Mouse (Mus musculus) intestine, embryonic 16.5 days (tissue): ENCODE measurements around the gene Appl1. TPM values are rescaled to one million over a fixed set of nuclear protein-coding genes. Genes with fewer than 3 reads are reported as not detected.
"Not testable (repeated sequence)": the region's sequence is repeated elsewhere in the genome, so short reads cannot be mapped to it uniquely, and the experiment has no call there.

Source experiments
- ATAC-seq: fragments of 200-750 bp; cut with Nextera tagmentation; 2 replicates; pipeline ENCODE4 v1.8.0; 2017; ENCODE audit warnings: moderate TSS enrichment, moderate library complexity
- H3K27ac ChIP-seq: fragments of 300-500 bp; sonication (generic); 2 replicates; pipeline ENCODE4 v1.5.1; 2014; ENCODE audit warnings: mild to moderate bottlenecking, low read length
- H3K27me3 ChIP-seq: fragments of 300-500 bp; sonication (generic); replicated peaks from 2 replicates; pipeline ENCODE4 v1.6.1; 2014; ENCODE audit warnings: low read length, control low read depth, mixed read lengths; ENCODE audit not compliant: control insufficient read depth, insufficient read depth
- H3K36me3 ChIP-seq: fragments of 300-500 bp; sonication (generic); 2 replicates; pipeline ENCODE4 v1.6.1; 2014; ENCODE audit warnings: low read length, control low read depth; ENCODE audit not compliant: control insufficient read depth, insufficient read depth
- H3K4me1 ChIP-seq: fragments of 300-500 bp; sonication (generic); 2 replicates; pipeline ENCODE4 v1.6.1; 2014; ENCODE audit warnings: low read length, control low read depth, mixed read lengths; ENCODE audit not compliant: control insufficient read depth, insufficient read depth
- H3K4me2 ChIP-seq: fragments of 300-500 bp; sonication (generic); 2 replicates; pipeline ENCODE4 v1.6.1; 2014; ENCODE audit warnings: low read depth, low read length, control low read depth
- H3K4me3 ChIP-seq: fragments of 300-500 bp; sonication (generic); 2 replicates; pipeline ENCODE4 v1.5.1; 2014; ENCODE audit warnings: mild to moderate bottlenecking, low read length
- H3K9ac ChIP-seq: fragments of 300-500 bp; sonication (generic); 2 replicates; pipeline ENCODE4 v1.6.1; 2014; ENCODE audit warnings: low read depth, low read length
- H3K9me3 ChIP-seq: fragments of 300-500 bp; sonication (generic); 2 replicates; pipeline ENCODE4 v1.6.1; 2016; ENCODE audit warnings: low read length, control low read depth; ENCODE audit not compliant: control insufficient read depth
- WGBS: fragments of 180-500 bp; shearing (Covaris S2); extraction: QIAGEN DNeasy Blood & Tissue Kit; methylation state at CpG from one replicate; pipeline ENCODE4 v1.1.7; 2014; 5-methylcytosine and 5-hydroxymethylcytosine counted together
- polyA plus RNA-seq: library from polyadenylated mRNA; unstranded; fragments of >200 nt; fragmentation: Nextera tagmentation; extraction: Ambion mirVana; gene quantifications from 2 replicates; pipeline ENCODE4 v1.2.1, GENCODE M21; 2015

Appl1 gene
- polyA plus RNA-seq, 1 experiment from 2014 or later: 21.0 TPM

DNA sequence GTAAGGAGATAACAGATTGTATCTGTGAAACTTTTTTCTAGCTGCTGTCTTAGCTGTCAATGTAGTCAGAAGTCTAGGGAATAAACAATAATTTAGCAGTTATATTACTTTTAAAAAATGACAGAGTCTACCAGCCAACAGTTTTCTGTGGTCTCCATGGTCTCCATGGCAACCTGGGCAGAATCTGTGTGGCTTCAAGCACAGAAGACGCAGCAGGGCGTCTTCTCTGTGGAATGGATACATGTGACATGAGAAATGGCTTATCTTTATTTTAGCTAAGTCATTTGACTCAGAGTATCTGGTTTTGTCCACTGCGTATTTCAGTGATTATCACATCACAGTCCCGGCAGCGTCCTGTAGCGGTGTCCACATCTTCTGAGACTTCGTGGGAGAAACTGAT is 5.2 kb upstream of the Appl1 start:
- Histone ChIP-seq H3K4me3 (no peak overlapping the region), H3K4me1 (no peaks in the 10 kb centered on the region), H3K4me2 (no peak overlapping the region), H3K36me3 (no peaks in the 10 kb centered on the region), H3K9me3 (0 out of 2 replicates have a peak, but pooled peaks cover 6% of the 10 kb centered on the region), H3K9ac (no peak overlapping the region), H3K27ac (no peak overlapping the region), H3K27me3 (no peaks in the 10 kb centered on the region)
- no peak for ATAC-seq
- WGBS: 73% methylated on average over 7 of the region's 7 CpGs

DNA sequence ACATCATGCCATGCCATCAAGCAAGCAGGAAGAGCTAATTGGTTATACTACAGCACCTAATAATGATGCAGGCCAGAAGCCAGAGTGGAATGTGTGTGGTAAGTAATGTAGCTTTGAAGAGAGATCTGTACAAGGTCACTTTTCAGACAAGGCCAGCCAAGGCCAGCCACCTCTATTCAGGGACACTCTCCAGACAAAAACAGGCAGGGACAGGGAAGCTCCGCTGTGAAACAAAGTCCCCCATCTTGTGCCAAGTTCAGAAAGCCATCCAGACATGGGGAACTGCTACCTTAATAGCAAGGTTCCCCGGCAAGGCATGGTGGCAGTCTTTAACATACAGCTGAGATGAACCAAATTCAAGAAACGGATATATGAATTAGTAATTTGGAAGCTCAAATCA is 4.5 kb upstream of the Appl1 start:
- no peak overlapping the region for H3K9ac ChIP-seq
- WGBS: 78% methylated on average over 3 of the region's 3 CpGs
- H3K27me3 ChIP-seq: no peaks in the 10 kb centered on the region
- H3K27ac ChIP-seq: no peak overlapping the region
- no peak overlapping the region for H3K4me3 ChIP-seq
- H3K9me3 ChIP-seq: no peaks in the 10 kb centered on the region
- no peaks in the 10 kb centered on the region for H3K36me3 ChIP-seq
- no peaks in the 10 kb centered on the region for H3K4me1 ChIP-seq
- ATAC-seq: no peak
- no peak overlapping the region for H3K4me2 ChIP-seq

DNA sequence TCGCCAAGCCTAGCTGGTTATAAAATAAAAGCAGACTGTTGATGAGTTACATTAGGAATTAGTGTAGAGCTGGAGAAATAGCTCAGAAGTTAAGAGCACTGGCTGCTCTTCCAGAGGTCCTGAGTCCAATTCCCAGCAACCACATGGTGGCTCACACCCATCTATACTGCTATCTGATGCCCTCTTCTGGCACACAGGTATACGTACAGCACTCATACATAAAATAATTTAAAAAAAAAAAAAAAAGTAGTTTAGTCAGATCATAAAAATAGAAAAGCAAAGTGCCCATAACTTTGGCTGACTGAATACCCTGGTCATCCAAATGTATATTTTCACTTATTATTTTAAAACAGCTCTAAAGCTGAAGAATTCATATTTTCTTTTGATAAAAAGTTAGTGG is 2.1 kb upstream of the Appl1 start:
- no peak overlapping the region for H3K4me3 ChIP-seq
- 77% methylated on average over 2 of the region's 2 CpGs for WGBS
- no peaks in the 10 kb centered on the region for H3K36me3 ChIP-seq
- H3K4me2 ChIP-seq: no peak overlapping the region
- H3K27ac ChIP-seq: no peak overlapping the region
- H3K9ac ChIP-seq: no peak overlapping the region
- H3K9me3 ChIP-seq: no peaks in the 10 kb centered on the region
- no peak for ATAC-seq
- no peaks in the 10 kb centered on the region for H3K27me3 ChIP-seq
- H3K4me1 ChIP-seq: peaks cover 8% of the 10 kb centered on the region

DNA sequence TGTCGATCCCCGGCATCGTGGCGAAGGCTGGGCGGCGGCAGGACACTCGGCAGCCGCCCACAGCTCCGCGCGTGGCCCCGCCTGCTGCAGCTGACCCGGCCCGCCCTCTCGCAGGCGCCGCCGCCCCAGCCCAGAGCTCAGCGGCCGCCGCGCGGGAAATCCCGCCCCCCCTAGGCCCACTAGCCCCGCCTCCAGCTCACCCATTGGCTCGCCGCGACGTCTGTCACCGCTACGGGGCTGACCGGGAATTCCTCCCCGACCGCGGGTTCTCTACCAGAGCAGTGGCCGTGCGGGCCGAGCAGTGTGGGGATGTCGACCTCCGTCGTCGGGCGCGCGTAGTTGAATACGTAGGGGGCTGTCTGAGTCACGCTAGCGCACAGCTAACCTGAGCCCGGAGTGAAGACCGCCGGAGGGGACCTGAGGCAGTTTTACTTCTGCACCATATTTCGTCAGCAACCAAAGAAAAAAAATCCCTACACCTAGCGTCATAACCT is 546 bp downstream of the Appl1 start:
- H3K4me1 ChIP-seq: peaks cover 8% of the 10 kb centered on the region
- H3K27me3 ChIP-seq: no peaks in the 10 kb centered on the region
- H3K27ac ChIP-seq: peak overlapping the region; percentile 74
- H3K4me3 ChIP-seq: peak overlapping the region; percentile 78
- H3K9me3 ChIP-seq: no peaks in the 10 kb centered on the region
- peak overlapping the region; percentile 68 for H3K4me2 ChIP-seq
- WGBS: under 1% methylated on average over 52 of the region's 53 CpGs
- peak overlapping the region; percentile 83 for H3K9ac ChIP-seq
- no peaks in the 10 kb centered on the region for H3K36me3 ChIP-seq
- ATAC-seq: peak; percentile 98

DNA sequence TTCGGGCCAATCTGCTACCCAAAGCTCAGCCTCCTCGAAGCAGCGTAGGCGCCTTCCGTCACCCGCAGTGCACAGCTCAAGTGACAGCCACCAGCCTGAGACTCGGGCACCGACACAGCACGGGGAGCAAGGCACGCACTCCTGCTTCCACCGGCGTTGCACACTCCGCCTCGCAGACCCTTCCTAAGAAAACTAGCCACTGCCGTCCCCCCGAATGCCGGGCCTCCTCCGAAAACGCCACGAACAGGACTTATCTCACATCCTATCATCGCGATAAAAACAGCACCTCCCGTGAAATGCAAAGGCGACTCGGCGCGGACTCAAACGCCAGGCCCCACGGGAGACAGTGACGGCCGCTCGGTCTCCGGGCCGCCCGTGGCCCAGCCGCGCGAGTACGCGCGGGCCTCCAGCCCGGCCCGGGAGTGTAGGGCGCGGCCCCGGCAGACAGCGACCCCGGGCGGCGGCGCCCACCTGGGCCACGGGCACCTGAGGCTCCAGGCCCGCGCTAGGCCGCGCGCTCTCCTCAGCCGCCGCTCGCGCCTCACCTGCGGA is 1.1 kb downstream of the Appl1 start:
- H3K9ac ChIP-seq: peak overlapping the region; percentile 83
- ATAC-seq: peak; percentile 88
- H3K9me3 ChIP-seq: no peaks in the 10 kb centered on the region
- H3K36me3 ChIP-seq: no peaks in the 10 kb centered on the region
- peak overlapping the region; percentile 74 for H3K27ac ChIP-seq
- peak overlapping the region; percentile 68 for H3K4me2 ChIP-seq
- peaks cover 8% of the 10 kb centered on the region for H3K4me1 ChIP-seq
- under 1% methylated on average over 62 of the region's 62 CpGs for WGBS
- H3K27me3 ChIP-seq: no peaks in the 10 kb centered on the region
- peak overlapping the region; percentile 78 for H3K4me3 ChIP-seq

DNA sequence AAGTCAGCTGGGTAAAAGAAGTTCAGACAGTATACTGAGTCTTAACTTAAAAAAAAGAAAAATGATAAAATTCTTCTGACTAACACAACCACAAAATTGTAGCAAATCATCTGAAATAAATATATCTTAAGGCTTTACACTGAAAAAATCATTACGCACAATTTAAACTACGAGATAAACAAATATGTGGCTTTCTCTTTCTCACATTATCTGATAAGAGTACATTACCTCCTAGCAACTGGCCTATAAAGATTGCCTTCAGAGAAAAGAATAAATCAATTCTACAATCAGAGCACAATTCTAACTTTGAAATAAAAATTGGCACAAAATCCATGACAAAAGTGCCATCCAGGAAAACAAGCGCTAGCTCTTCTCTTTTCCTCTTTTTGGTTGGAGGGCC is 1.9 kb downstream of the Appl1 start:
- no peaks in the 10 kb centered on the region for H3K27me3 ChIP-seq
- no peak overlapping the region for H3K27ac ChIP-seq
- H3K4me1 ChIP-seq: peaks cover 8% of the 10 kb centered on the region
- H3K4me3 ChIP-seq: peak overlapping the region; percentile 78
- ATAC-seq: no peak
- peak overlapping the region; percentile 68 for H3K4me2 ChIP-seq
- WGBS: 52% methylated on average over 3 of the region's 3 CpGs
- no peaks in the 10 kb centered on the region for H3K9me3 ChIP-seq
- H3K36me3 ChIP-seq: no peaks in the 10 kb centered on the region
- no peak overlapping the region for H3K9ac ChIP-seq

DNA sequence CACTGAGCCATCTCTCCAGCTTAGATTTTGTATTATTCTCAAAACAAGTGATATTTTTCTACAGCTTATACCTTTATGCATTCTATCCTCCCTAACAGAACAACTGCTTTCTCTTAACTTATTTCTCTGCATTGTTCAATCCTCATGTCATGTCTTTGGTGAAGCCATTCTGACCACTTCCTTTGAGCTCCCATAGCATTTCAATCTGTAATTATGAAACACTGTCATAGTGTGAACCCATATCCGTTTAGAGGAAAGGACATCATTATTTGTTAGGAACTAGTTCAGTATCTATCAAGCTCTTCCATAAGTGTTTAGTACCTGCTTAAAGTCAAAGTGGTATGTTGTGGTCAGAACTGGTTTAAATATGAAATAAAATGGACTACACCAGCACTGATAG is 10.5 kb downstream of the Appl1 start:
- Histone ChIP-seq H3K27me3 (no peaks in the 10 kb centered on the region), H3K9me3 (no peaks in the 10 kb centered on the region), H3K4me2 (no peak overlapping the region), H3K9ac (no peak overlapping the region), H3K4me3 (no peak overlapping the region), H3K27ac (no peak overlapping the region), H3K36me3 (no peaks in the 10 kb centered on the region; the same call in 1 of the 2 replicates), H3K4me1 (no peaks in the 10 kb centered on the region)
- no peak for ATAC-seq
- WGBS: 81% methylated on average over 1 of the region's 1 CpGs

DNA sequence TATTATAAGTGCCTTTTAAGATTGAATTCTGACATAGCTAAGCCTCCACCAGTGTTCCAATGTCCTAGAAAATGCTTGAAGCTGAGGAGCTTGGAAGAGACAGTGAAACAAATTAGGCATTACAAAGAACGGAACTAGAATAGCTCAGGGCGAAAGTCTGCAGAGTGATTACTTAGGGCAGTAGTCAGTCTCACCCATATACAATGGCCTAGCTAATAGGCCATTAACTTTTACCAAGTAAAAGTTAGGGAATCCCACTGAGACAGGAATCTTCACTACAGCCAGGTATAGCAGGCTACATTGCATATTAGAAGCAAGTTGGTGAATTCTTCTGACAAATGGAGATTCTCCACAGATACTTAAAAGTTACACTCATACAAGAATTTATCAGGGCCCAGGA is 14.9 kb downstream of the Appl1 start:
- not testable (repeated sequence) for H3K4me2 ChIP-seq, H3K4me1 ChIP-seq, H3K27ac ChIP-seq, H3K36me3 ChIP-seq, H3K9ac ChIP-seq, H3K27me3 ChIP-seq, H3K9me3 ChIP-seq, H3K4me3 ChIP-seq, ATAC-seq
- 85% methylated on average over 2 of the region's 2 CpGs for WGBS

DNA sequence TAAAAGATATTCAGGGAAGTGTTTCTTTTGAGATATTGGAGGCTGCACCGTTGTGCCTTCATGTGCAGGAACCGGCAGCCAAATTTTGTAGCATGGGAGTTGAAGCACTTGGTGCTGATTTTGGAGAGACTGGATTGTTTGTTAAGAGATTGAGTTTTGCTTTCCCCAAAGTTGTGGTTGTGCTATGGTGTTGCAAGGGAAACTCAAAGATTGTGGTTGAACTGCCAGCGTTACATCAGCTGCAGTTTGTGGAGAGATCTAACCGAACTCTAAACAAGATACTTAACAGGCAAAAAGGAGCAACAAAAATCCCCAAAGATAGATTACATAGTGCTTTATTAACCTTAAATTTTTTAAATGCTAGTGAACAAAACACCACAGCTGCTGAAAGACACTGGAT is 35.5 kb downstream of the Appl1 start:
- H3K27ac ChIP-seq: no peak overlapping the region
- H3K36me3 ChIP-seq: no peaks in the 10 kb centered on the region
- H3K4me3 ChIP-seq: no peak overlapping the region
- no peaks in the 10 kb centered on the region for H3K9me3 ChIP-seq
- WGBS: 88% methylated on average over 4 of the region's 4 CpGs
- ATAC-seq: no peak
- H3K4me2 ChIP-seq: no peak overlapping the region
- no peaks in the 10 kb centered on the region for H3K4me1 ChIP-seq
- no peaks in the 10 kb centered on the region for H3K27me3 ChIP-seq
- H3K9ac ChIP-seq: no peak overlapping the region

DNA sequence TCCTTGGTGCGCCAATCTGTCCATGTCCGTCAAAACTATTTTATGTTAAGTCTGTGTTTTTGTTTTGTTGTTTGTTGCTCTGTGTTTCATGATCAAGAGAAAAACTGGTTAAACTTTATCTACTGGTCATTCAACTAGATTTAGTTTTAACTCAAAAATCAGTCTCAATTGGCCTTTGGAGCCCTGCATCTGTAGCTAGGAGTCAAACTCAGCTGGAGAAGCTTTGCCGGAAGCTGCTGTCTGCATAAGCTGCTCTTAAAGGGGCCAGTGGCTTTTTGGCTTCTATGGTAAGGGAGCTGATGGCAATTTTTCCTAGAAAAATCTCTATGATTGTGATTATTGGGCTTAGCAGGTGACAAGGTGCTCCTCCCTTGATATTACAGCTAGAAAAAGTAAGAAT is 36.1 kb downstream of the Appl1 start:
- no peaks in the 10 kb centered on the region for H3K36me3 ChIP-seq
- no peaks in the 10 kb centered on the region for H3K27me3 ChIP-seq
- H3K4me1 ChIP-seq: no peaks in the 10 kb centered on the region
- H3K27ac ChIP-seq: no peak overlapping the region
- H3K9me3 ChIP-seq: no peaks in the 10 kb centered on the region
- no peak overlapping the region for H3K9ac ChIP-seq
- H3K4me3 ChIP-seq: no peak overlapping the region
- H3K4me2 ChIP-seq: no peak overlapping the region
- ATAC-seq: no peak
- 93% methylated on average over 3 of the region's 3 CpGs for WGBS
